Mouse (Mus musculus) layer of hippocampus, postnatal 36 days (tissue): ENCODE results near the gene Cox15. TPM values are rescaled to one million over a fixed set of nuclear protein-coding genes. Genes with fewer than 3 reads are reported as not detected.

Source experiments
- DNase-seq, 2 experiments: peaks; one replicate each; pipeline ENCODE4 v3.0.0; 2022
- total RNA-seq, 2 experiments: library from RNA; stranded (reverse); gene quantifications; 2 replicates each; pipeline ENCODE4 v1.2.3; 2021

The Cox15 gene
- total RNA-seq, 2 experiments from 2014 or later: 15.1 to 17.9 TPM

- DNase-seq: no peak
These were observed 8.9 kb upstream of the Cox15 start for GRCm38 (mm10) chr19:43761543-43762256.

DNA sequence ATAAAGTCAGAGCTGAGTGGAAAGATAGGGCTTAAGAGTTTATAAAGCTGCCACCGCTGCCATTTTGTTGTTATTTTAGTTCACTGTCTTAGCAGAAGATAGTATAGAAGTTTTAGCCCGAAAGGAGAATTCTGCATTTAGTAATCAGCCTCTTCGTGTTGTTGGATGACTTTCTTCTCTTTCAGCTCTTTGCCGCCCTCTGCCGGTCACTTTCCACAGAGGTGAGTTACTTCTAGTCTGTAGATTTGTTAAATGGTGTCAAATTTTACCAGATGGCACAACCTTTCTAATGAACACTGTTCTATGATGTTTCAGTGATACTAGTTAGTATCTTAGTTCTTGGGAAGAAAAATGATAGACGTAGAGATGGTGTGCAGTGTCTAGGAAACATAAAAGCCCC lies 7.7 kb upstream of the Cox15 start:
- DNase-seq: peak; percentile 52 to 54

DNA sequence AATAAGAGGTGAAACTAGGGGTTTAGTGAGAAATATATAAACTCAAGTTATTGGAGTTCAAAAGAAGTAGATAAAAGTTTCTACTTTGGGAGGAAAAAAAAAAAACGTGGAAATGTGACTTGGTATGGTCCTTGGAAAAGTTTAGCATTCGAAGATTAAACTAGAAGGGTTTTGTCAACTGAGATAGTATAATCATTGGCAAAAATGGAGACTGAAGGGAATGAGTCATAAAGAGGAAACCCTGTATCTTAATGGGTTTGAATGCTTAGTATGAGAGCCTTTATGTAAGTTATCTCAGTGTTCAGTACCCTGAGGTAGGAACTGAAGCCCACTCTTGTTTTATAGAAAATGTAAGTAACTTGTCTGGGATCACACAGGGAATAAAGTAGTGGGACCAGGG lies 2.1 kb upstream of the Cox15 start:
- DNase-seq: no peak

DNA sequence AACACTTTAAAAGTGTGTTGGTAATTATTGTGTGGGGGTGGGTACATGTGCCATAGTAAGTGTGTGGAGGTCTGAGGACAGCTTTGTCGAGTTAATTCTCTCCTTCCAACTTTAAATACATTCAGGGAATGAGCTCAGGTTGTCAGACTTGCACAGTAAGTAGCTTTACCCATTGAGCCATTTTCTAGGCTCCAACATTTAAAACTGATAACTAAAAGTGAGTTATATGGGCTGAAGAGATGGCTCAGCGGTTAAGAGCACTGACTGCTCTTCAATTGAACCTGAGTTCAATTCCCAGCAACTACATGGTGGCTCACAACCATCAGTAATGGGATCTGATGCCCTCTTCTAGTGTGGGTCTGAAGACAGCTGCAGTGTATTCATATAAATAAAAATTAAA lies 1.4 kb upstream of the Cox15 start:
- no peak for DNase-seq

- DNase-seq: peak; percentile 85 to 86
These were observed 531 bp upstream of the Cox15 start for GRCm38 (mm10) chr19:43753226-43753835.

DNA sequence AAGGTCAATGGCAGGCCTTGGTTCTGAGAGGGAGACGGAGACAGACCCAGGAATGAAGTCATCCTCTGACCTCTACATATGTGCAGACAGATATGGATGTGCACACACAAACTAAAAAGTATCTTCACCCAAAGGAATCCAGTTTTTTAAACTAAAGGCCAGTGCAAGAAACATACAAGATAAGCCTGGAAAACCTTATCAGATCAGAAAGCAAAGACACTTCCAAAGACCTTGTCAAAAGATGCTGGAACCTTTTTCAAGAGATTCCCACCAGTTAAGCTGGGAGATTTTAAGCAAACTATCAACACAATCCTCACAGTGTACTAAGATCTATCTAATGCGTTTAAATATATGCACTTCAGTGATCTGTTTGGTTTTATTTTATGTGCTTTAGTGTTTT lies 2.8 kb downstream of the Cox15 start:
- no peak for DNase-seq

DNA sequence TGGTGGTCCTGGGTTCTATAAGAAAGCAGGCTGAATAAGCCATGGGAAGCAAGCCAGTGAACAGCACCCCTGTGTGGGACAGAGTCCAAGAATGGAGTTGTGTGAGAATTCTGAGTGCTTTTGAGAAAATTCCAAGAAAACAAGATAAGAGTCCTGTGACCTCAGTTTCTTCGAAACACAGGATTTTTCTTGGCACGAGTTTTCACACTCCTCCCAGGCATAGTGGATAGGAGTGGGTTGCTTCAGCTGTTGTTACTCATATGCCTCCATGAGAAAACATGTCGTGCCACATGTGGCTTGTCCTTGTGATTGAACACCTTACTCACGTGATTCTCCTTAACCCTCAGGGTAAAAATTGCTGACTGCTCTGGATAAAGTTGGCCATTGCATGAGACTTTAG lies 4.9 kb downstream of the Cox15 start:
- no peak for DNase-seq

- no peak for DNase-seq
These were observed 7.1 kb downstream of the Cox15 start for GRCm38 (mm10) chr19:43745740-43746139.

GRCm38 (mm10) chr19:43743401-43743800 lies 9.4 kb downstream of the Cox15 start:
- DNase-seq: no peak

GRCm38 (mm10) chr19:43738409-43738808 lies 14.4 kb downstream of the Cox15 start:
- DNase-seq: no peak

GRCm38 (mm10) chr19:43731157-43731556 lies 21.6 kb downstream of the Cox15 start:
- DNase-seq: no peak

- no peak for DNase-seq
These were observed 22.8 kb downstream of the Cox15 start for GRCm38 (mm10) chr19:43730037-43730428.

DNA sequence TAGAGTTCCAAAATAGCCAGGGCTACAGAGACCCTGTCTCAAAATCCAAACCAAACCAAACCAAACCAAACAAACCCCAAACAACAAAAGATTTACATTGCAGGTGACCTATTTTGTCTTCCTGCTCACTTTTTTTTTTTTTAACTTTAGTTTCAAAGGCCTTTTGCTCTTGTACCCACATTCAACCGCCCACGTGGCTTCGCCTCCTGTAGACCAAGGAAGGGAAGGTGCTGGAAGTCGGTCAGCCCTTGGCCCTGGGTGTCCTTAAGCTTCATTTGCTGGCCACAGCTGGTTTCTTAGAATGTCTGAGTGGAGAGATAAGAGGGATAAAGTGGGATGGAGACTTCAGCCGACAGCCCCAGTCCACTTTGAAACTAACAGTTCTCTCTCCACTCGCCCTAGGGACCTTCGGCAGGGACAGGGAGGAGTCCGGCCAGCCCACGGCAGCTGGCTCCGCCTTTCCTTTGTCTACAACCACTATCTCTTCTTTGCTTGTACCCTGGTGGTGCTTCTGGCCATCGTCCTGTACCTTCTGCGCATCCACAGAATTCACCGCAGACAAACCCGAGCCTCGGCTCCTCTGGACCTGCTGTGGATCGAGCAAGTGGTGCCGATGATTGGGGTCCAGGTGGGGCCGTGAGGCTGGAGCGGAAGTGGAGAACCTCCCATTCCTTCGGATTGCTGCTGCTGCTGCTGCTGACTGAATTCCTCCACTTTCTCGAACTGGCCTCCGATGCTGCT lies 23.3 kb downstream of the Cox15 start:
- DNase-seq: no peak

DNA sequence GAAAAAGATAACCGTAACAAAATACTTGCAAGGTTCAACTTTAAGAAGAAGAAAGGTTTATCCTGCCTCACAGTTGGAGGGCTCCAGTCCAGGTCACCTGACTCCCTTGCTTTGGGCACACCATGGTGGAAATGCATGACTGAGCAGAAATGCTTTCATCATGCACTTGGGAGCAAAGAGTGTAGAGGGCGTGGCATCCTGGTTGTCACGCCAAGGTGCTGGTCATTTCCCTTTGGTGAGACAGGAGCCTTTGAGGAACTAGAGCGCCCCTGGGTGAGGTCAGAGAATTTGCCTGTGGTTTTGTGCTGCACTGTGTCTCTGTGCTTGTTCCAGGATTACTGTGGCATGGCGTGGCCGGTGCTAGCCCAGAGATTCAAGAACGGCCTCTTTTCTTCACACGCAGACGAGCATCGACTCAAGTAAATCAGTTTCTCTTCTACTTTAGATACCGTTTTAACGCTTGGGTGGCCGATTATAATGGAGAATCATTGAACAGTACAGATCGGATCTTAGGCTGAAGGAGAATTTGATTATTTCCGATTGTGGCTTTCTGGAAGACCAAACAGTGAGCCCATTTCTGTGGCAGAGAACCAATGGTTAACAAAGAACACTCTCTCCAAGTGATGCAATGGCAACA lies 26.2 kb downstream of the Cox15 start:
- no peak for DNase-seq

DNA sequence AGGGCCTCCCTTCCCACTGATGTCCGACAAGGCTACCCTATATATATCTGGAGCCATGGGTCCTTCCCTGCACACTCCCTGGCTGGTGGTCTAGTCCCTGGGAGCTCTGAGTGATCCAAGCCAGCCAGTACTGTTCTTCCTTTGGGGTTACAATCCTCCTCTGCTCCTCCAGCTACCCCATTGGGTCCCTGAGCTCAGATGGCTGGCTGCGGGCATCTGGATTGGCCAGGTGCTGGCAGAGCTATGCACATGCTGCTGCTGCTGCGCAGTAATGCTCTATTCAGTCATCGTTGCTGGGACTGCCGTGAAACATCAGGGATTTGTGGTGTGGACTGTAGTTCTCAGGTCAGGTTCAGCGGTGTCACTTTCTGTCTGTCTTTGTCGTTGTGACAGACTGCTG lies 28.0 kb downstream of the Cox15 start:
- DNase-seq: no peak

DNA sequence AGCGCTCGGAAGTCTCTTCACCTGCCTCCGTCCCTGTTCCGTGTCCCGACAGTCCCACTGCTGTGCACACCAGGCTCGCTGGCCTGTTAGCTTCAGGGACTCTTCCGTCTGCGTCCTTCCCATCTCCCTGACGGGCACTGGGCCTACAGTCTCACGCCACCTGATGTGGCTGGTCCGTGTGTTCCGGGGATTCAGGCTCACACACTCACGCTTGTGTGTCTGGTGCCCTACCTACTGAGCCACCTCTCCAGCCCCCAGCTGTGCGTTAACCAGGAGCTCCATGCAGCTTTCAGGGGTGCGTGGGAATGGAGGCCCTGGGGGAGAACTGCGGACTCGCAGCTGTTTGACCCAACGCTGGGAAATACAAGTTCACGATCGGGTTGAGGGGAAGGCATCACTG lies 28.6 kb downstream of the Cox15 start:
- DNase-seq: no peak

DNA sequence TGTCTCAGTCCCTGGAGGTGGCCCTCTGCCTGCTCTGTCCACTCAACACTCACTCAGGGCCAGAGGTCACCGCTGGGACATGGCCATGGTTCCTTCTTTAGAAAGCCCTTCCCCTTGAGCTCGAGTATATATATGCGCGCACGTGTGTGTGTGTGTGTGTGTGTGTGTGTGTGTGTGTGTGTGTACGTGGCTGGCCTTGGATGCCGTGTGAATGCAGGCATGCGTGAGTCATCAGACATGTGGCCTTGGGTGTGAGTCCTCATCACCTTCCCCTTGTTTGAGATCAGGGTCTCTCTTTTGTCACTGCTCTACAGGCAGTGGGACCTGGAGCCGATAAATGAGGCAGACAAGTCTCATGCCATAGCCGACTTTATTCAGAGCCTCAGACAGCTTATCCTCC lies 29.3 kb downstream of the Cox15 start:
- DNase-seq: no peak

DNA sequence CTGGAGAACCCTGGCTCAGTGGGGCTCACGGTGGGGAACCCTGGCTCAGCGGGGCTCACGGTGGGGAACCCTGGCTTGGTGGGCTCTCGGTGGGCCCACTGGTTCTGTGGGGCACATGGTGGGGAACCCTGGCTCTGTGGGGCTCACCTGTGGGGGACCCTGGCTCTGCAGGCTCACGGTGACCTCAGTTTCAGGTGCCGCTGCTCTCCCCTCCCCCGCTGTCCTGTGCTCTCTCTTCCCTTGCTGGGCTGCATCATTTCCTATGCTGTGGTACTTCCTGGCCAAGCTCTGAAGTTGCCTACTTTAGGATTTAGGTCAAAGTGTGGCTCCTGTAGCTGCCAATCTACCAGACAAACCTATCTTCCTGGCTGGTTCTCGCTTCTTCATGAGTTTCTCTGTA lies 29.9 kb downstream of the Cox15 start:
- DNase-seq: no peak

GRCm38 (mm10) chr19:43720061-43720460 lies 32.7 kb downstream of the Cox15 start:
- no peak for DNase-seq

DNA sequence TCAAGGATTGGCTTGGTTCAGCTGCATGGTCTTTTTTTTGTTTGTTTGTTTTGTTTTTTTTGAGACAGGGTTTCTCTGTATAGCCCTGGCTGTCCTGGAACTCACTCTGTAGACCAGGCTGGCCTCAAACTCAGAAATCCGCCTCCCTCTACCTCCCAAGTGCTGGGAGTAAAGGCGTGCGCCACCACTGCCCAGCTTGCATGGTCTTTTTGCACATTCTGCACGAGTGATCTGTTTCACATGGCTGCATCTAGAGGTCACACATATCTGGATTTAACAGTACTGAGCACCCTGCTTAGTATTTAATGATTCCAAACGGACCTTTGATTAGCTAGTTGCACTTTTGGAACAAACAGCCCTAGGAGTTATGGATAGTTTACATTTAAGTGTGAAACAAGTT lies 40.8 kb downstream of the Cox15 start:
- DNase-seq: no peak

DNA sequence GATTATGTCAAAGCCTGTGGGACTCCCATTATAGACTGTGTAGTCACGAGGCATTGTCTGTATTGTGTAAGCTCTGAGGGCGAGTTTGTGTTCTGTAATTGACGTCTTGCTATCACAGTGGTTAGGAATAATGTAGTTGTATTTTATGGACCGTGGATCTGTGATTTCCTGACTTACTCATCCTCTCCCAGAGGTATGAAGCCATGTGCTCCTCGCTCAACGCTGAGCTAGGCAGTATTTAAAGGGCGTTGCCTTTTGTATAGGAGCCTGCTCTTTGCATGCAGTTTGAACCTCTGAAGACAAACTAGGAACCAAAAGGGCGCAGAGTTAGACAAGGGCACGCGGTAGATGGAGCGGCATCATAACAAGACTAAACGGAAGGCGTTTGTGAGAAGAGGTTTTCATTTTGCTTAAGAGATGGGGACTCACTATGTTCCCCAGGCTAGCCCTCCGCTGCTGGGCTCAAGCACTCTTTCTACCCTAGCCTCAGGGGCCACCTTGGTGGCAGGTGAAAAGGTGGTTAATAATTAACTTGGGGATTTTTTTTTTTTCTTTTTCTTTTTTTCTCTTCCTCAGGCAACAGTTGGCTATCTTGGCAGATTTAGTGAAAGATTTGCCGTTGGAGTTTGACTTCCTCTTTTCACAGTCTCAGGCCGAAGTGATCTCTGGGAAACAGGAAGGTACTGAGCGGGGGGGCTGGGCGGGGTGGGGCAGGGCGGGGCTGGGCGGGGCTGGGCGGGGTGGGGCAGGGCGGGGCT lies 41.5 kb downstream of the Cox15 start:
- DNase-seq: no peak

- no peak for DNase-seq
These were observed 43.5 kb downstream of the Cox15 start for GRCm38 (mm10) chr19:43709317-43709716.

GRCm38 (mm10) chr19:43708206-43708605 lies 44.6 kb downstream of the Cox15 start:
- DNase-seq: no peak
